Mouse (Mus musculus) CH12.LX (cell line): ENCODE measurements around the gene Clic4.

Source experiments
- CHD2 ChIP-seq: IDR thresholded peaks from 2 replicates; pipeline ENCODE4 v1.6.1; 2011; ENCODE audit warnings: low read length, improper control_type of control experiment
- CTCF ChIP-seq, 2 experiments: IDR thresholded peaks in 1 of 2; conservative IDR thresholded peaks in 1 of 2; 2 replicates each; pipeline ENCODE4 v1.5.1; 2011 to 2012; ENCODE audit warnings: low read depth in 2 of 2, low read length in 2 of 2, improper control_type of control experiment in 1 of 2, inconsistent platforms in 1 of 2, mild to moderate bottlenecking in 1 of 2, moderate library complexity in 1 of 2
- EP300 ChIP-seq: IDR thresholded peaks from 2 replicates; pipeline ENCODE4 v1.6.1; 2011; ENCODE audit warnings: low read length, improper control_type of control experiment
- MEF2A ChIP-seq: IDR thresholded peaks from 2 replicates; pipeline ENCODE4 v1.6.1; 2014; ENCODE audit warnings: low read depth, mild to moderate bottlenecking, inconsistent platforms, low read length, improper control_type of control experiment, borderline replicate concordance
- NRF1 ChIP-seq: IDR thresholded peaks from 2 replicates; pipeline ENCODE4 v1.6.1; 2014; ENCODE audit warnings: low read depth, mild to moderate bottlenecking, inconsistent platforms, low read length, improper control_type of control experiment, moderate library complexity
- POLR2A ChIP-seq: IDR thresholded peaks from 2 replicates; pipeline ENCODE4 v1.6.1; 2011; ENCODE audit warnings: low read depth, mild to moderate bottlenecking, improper control_type of control experiment, low read length
- POLR2AphosphoS2 ChIP-seq: IDR thresholded peaks from 2 replicates; pipeline ENCODE4 v1.6.1; 2011; ENCODE audit warnings: low read depth, low read length, improper control_type of control experiment
- RCOR1 ChIP-seq: conservative IDR thresholded peaks from 2 replicates; pipeline ENCODE4 v1.6.1; 2012; ENCODE audit warnings: low read depth, mild to moderate bottlenecking, inconsistent platforms, low read length, improper control_type of control experiment
- SIN3A ChIP-seq: IDR thresholded peaks from 2 replicates; pipeline ENCODE4 v1.6.1; 2012; ENCODE audit warnings: low read length, improper control_type of control experiment, inconsistent platforms
- TCF12 ChIP-seq: IDR thresholded peaks from 2 replicates; pipeline ENCODE4 v1.6.1; 2014; ENCODE audit warnings: low read depth, mild to moderate bottlenecking, inconsistent platforms, low read length, improper control_type of control experiment
- USF1 ChIP-seq: IDR thresholded peaks from 2 replicates; pipeline ENCODE4 v1.6.1; 2014; ENCODE audit warnings: low read depth, mild to moderate bottlenecking, inconsistent platforms, low read length, improper control_type of control experiment
- ZC3H11A ChIP-seq: IDR thresholded peaks from 2 replicates; pipeline ENCODE4 v1.6.1; 2012; ENCODE audit warnings: low read depth, mild to moderate bottlenecking, inconsistent platforms, low read length, improper control_type of control experiment
- ZNF384 ChIP-seq: IDR thresholded peaks from 2 replicates; pipeline ENCODE4 v1.6.1; 2012; ENCODE audit warnings: low read depth, low read length, improper control_type of control experiment, inconsistent platforms

DNA sequence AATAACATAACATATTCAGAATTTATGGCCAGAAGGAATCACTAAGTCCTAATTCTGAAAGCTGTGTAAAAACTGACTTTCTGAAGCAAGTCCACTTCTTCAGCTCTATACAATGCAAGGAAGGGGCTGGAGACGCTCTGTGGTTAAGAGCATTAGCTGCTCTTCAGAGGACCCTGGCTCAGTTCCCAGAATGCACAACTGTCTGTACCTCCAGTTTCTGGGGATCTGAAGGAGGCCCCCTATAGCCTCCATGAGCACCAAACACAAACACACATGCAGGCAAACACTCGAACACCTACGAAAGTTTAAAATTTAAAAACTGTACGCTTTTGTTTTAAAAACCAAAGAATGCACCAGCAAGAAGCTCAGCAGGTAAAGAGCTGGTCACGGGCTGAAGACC is 31.5 kb downstream of the Clic4 start:
- TF ChIP-seq EP300 (no peak), ZC3H11A (no peak), USF1 (no peak), CTCF (conservative IDR thresholded peaks at IDR 0.05 in 1 of 2, IDR thresholded peaks at IDR 0.05 in 1 of 2; ENCODE audit: low read depth in 2 of 2, low read length in 2 of 2) (no peak), RCOR1 (no peak), POLR2A (no peak), TCF12 (no peak), MEF2A (no peak), SIN3A (no peak), CHD2 (no peak), POLR2AphosphoS2 (no peak), ZNF384 (no peak), NRF1 (no peak)
